Mouse (Mus musculus) layer of hippocampus, postnatal 25 days (tissue): ENCODE results near the gene Dgat2. TPM values are rescaled to one million over a fixed set of nuclear protein-coding genes. Genes with fewer than 3 reads are reported as not detected.

ENCODE experiments used
- DNase-seq, 2 experiments: peaks; one replicate each; pipeline ENCODE4 v3.0.0; 2022; ENCODE audit warnings: mixed read lengths in 2 of 2, low spot score in 1 of 2; ENCODE audit errors: extremely low spot score in 1 of 2
- total RNA-seq, 2 experiments: library from RNA; stranded (reverse); gene quantifications; 2 replicates each; pipeline ENCODE4 v1.2.3; 2021

The Dgat2 gene
- total RNA-seq, 2 experiments from 2014 or later: 100 to 121 TPM

- DNase-seq: no peak
These were observed 16.4 kb downstream of the Dgat2 start for GRCm38 (mm10) chr7:99166159-99166558.

- DNase-seq: no peak
These were observed 17.6 kb downstream of the Dgat2 start for GRCm38 (mm10) chr7:99164873-99165410.

GRCm38 (mm10) chr7:99162462-99162861, 20.1 kb downstream of the Dgat2 start:
- no peak for DNase-seq

- DNase-seq: no peak
These were observed 20.6 kb downstream of the Dgat2 start for GRCm38 (mm10) chr7:99161961-99162360.

GRCm38 (mm10) chr7:99161529-99161928, 21.0 kb downstream of the Dgat2 start:
- no peak for DNase-seq

DNA sequence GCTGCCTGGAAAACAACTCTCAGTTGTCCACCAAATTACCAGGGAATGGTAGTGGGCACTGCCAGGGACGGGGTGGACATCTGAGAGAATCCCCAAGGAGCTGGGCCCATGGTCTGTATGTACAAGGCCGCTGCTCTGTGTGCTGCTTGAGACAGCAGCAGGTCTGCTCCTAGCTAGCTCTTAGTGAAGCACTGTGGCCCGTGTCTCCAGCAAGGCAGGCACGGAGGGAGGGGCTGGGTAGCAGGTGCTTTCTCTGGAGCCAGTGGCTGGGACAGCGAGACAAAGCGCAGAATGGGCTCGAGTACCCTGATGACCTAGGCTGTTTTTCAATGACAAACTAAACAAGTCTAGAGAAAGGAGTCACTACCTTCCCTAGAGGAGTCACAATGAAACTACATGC, 21.5 kb downstream of the Dgat2 start:
- no peak for DNase-seq

- no peak for DNase-seq
These were observed 23.1 kb downstream of the Dgat2 start for GRCm38 (mm10) chr7:99159446-99159845.

GRCm38 (mm10) chr7:99158904-99159303, 23.6 kb downstream of the Dgat2 start:
- no peak for DNase-seq

DNA sequence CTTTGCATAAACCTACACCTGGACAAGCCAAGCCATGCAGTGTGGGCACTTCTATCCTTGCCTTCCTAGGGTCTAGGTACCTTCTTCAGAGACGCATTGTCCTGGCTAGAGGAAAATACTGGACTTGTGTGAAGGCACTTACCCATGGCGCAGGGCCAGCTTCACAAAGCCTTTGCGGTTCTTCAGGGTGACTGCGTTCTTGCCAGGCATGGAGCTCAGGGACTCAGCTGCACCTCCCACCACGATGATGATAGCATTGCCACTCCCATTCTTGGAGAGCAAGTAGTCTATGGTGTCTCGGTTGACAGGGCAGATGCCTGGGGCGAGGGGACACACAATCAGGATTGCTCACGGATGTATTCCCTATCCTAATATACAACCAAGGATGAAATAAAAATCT, 24.5 kb downstream of the Dgat2 start:
- DNase-seq: no peak

GRCm38 (mm10) chr7:99156737-99157136, 25.8 kb downstream of the Dgat2 start:
- no peak for DNase-seq

GRCm38 (mm10) chr7:99155311-99156289, 26.9 kb downstream of the Dgat2 start:
- no peak for DNase-seq

GRCm38 (mm10) chr7:99154648-99155151, 27.8 kb downstream of the Dgat2 start:
- no peak for DNase-seq

DNA sequence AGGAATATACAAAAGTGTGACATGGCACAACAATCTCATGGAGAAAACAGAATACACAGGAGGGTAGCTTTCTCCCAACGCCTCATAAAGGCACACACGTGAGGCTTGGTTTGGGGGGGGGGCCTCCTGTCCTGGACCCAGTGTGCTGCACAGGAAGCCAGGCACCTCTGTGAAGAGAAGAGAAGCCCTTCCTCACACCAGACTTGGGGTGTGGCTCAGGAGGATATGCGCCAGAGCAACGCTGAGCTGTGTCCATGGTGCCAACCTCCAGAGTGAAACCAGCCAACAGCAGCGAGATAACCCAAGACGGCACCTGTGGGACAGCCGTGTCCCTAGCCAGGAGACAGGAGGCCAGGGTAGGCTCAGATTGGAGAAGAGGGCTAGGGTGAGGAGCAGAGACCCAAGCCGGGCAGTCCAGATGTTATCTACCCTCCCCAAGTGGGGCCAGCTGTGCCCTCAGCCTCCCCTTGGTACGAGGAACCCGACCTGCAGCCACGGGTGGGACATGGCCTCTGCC, 28.8 kb downstream of the Dgat2 start:
- no peak for DNase-seq

DNA sequence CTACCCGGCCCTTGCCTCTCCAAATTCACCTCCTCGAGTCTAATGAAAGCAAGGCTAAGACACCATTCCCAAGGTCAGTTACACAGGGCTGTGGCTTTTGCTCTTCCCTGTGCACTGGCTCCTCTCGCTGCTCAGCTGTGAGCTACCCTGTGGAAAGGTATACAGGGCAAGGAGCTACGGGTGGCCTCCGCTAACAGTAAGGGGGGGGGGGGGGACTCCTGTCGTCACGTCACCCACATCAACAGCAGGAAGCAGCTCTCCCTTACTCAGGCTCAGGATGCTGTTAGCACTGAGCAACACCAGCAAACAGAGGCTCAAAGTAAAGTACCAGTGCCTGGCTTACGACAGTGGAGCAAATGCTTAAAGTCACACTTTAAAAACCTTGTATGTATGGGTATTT, 29.8 kb downstream of the Dgat2 start:
- no peak for DNase-seq

DNA sequence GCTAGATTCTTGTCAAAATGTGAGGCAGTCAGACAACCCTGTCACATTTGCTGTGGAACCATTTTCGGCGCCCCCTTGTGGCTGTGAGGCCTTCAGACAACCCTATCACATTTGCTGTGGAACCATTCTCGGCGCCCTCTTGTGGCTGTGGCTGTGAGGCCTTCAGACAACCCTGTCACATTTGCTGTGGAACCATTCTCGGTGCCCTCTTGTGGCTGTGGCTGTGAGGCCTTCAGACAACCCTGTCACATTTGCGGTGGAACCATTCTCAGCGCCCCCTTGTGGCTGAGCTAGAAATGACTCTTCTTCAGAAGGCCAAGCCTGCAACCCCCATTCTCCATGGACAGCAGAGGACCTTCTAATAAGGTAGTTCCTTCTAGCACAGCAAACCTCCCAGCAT, 31.2 kb downstream of the Dgat2 start:
- peak; percentile 89 to 98 for DNase-seq

GRCm38 (mm10) chr7:99149017-99149416, 33.5 kb downstream of the Dgat2 start:
- DNase-seq: no peak

DNA sequence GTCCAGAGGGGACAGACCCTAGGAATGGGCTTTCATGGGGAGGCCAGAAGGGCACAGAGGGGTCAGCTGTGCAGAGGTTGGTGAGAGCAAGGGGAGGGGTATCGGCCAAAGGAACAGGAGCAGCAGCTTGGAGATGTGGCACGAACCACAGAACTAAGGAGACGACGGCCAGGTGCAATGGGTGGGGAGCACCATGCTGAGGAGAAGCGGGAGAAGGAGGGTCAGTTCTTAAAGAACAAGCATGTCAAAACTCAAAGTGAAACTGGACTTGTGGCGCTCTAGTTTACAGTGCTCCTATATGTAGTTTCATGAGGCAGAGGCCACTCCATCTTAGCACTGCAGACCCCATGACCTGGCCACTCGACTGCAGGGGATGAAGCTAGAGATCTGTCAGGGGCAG, 35.0 kb downstream of the Dgat2 start:
- no peak for DNase-seq

GRCm38 (mm10) chr7:99146906-99147305, 35.6 kb downstream of the Dgat2 start:
- DNase-seq: no peak

GRCm38 (mm10) chr7:99146011-99146410, 36.5 kb downstream of the Dgat2 start:
- DNase-seq: no peak

DNA sequence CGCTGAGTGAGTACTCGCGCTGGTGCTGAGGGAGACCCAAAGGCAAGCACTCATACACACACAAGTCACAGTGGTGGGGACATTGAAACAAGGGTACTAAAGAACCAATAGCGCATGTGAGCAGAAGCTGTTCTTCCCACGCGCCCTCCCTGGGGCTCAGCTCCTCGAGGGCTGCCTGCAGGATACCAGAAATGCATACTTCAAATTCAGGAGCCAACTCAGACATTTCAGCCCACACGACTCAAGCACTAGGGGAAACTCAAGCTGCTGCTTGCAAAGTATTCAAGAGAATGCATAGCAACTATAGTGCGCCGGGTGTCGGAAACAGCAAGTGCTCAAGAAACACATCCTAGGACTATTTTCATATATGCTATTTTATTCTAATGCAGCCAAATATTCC, 37.9 kb downstream of the Dgat2 start:
- DNase-seq: no peak

DNA sequence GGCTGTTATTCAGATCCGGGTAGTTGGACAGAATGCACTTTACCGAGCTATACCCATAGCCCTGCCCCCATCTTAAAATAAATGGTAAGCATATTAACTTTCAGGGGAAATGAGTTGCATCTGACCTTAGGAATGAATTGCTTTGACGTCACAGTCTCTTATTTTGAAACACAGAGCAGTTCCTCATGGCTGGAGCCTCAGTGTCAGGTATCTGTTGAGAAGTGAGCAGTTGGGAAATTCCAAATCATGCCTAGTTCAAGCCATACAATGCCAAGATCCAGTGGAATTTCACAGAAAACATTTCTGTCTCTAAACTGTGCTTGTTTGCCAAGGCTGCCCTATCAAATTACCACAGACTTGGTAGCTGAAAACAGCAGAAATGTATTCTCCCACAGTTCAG, 39.3 kb downstream of the Dgat2 start:
- DNase-seq: no peak
